Mouse (Mus musculus) cerebellum, adult 8-10 months (tissue): ENCODE results near the gene Insm2.
A peak's percentile ranks its signal among the peaks of the same experiment; 100 is the strongest.
"Not testable (repeated sequence)": the region's sequence is repeated elsewhere in the genome, so short reads cannot be mapped to it uniquely, and the experiment has no call there.

Experiments used
- DNase-seq: peaks from one replicate; pipeline ENCODE4 v3.0.0; 2022

The Insm2 gene

DNA sequence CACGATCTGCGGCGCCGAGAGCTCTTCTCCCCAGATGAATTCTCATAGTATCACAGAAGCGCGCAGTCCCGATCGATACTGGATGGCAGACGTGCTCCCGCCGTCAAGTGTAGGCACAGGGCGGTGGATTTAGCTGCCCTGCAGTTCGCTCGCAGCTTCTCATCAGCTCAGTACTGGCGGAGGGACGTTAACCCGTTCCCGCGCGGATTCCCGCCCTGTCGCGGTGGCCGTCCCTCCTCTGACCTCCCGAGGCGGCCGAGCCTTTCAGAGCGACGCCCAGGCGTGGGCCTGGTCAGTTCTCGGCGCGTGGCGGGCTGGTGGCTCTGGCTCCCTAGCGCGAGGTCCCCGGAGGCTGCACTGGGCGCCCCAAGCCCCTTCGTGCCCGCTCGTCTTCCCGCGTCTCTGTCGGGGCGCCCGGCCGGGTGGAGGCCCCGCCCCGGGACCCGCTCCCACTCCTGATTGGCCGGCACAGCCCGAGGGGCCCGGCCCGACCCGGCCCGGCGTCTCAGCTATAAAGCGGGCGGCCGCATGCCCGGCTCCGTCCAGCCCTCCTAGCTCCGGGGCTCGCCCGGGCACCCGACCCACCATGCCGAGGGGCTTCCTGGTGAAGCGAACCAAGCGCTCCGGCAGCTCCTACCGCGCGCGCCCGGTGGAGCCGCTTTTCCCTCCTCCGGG, at the start of gene Insm2:
Gene Insm2 (plus strand): TSS at position 541 of the 675 bp plus-strand sequence.
- DNase-seq: no peak

DNA sequence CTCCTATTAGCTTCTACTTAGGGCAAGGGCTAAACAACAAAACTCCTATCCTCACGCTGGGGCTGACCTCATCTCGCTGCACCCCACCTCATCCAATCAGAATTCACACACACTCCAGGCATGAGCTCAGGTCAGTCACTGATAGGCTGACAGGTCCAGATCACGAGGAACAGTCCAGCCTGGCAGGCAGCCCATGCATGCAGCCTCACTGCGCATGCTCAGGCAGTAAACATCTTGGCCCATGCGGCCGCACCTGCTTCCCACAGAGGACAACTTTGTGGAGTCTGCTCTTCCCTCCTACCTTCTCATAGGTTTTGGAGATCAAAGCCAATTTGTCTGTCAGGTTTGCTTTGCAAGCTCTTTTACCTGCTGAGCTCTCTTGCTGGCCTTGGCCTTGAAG, 44.3 kb upstream of the Insm2 start:
- not testable (repeated sequence) for DNase-seq

- DNase-seq: no peak
Measured at GRCm38 (mm10) chr12:55557866-55558265, 41.4 kb upstream of the Insm2 start.

DNA sequence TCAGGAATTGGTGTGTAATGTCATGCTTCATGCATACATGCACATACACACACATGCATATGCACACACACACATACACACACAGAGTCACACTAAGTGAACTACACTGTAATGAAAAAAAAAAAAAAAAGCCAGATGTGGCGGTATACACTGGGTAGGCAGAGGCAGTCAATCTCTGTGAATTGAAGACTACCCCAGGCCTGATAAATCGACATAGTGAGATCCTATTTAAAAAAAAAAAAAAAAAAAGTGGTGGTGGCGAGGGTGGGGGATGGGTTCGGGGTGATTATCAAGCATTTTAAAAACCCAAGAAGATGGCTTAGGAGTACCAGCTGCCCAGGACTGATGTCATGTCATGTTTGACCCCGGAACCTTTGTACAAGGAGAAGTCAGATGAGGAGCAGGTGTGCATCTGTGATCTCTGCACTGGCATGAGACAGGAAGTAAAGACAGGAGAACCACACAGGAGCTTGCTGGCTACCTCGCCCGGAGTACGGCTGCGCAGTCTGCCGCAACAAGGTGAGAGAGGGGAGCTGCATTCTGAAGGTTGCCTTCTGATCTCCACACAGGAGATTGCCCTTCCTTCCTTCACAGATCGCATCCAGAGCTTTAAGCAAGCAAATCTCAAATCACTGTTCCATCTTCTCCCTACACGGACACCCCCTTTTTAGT, 39.9 kb upstream of the Insm2 start:
- DNase-seq: no peak

GRCm38 (mm10) chr12:55560025-55560690, 39.1 kb upstream of the Insm2 start:
- DNase-seq: no peak

DNA sequence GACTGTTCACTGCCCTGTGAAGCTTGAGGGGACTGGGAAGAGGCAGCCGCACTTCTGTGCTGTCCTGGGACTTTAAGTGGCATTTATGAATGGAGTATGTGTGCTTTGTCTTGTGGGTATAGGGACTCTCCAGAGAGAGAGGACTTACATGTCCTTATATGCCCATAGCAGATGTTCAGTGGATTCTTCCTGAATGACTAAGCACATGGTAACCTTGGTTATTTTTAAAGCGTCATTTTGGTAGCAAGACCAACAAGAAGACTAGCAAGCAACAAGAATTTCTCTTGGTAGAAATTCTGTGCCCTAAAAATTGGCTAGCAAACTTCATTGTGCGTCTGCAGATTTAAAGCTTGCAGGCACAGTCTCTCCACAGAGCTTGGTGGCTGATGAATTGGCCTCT, 35.5 kb upstream of the Insm2 start:
- no peak for DNase-seq

DNA sequence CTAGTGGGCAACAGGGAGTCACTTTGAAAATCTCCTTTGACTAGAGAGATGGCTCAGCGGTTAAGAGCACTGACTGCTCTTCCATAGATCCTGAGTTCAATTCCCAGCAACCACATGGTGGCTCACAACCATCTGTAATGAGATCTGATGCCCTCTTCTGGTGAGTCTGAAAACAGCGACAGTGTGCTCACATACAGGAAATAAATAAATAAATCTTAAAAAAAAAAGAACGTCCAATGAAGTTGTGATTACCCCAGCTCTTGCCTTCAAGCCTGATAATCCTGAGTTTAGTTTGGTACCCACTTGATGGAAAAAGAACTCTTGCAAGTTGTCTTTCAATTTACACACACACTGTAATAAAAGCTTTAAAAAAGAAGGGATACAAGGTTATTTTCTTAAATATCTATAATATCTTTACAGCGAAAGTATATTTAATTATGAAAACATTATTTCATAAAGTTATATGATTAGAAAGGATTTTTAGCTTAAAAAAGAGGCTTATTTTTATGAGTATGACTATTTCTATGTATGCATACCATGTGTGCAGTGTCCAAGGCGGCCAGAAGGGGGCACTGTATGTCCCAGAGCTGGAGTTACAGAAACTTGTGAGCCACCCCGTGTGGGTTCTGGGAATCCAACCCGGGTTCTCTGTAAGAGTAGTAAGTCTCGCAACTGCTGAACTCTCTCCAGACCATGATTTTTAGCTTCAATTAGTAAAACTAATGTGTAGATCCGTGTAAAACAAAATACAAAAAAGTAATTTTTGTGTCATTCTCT, 34.9 kb upstream of the Insm2 start:
- no peak for DNase-seq

DNA sequence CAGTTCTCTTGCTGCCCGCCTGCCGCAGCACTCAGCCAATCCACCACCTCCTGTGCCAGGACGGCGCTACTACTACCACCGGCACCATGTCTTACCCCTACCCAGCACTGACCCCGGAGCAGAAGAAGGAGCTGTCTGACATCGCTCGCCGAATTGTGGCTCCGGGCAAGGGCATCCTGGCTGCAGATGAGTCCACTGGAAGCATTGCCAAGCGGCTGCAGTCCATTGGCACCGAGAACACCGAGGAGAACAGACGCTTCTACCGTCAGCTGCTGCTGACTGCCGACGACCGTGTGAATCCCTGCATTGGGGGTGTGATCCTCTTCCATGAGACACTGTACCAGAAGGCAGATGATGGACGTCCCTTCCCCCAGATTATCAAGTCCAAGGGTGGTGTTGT, 34.0 kb upstream of the Insm2 start, which contains the start of gene Aldoart2:
Gene Aldoart2 (plus strand): TSS at position 34 of the 400 bp plus-strand sequence.
- no peak for DNase-seq

- no peak for DNase-seq
Measured at GRCm38 (mm10) chr12:55565867-55566266, 33.4 kb upstream of the Insm2 start.

- DNase-seq: no peak
Measured at GRCm38 (mm10) chr12:55566837-55567236, 32.4 kb upstream of the Insm2 start.

DNA sequence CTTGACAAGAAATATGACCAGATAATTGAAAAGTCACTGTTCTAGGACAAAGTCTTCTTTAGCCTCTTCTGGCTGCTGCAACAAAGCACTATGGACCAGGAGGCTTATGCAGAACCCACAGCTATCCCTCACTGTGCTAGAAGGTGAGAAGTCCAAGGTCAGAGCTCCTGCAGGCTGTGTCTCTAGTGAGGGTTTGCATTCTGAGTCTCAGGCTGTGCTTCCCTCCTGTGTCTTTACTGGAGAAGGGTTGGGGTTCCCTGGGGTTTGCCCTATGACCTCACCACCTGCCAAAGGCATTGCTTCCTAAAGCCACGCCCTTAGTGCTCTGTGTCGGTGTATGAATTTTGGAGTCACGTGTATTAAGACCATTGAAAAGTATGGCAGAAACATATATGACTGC, 30.8 kb upstream of the Insm2 start:
- DNase-seq: no peak

- no peak for DNase-seq
Measured at GRCm38 (mm10) chr12:55569676-55570075, 29.6 kb upstream of the Insm2 start.

- DNase-seq: no peak
Measured at GRCm38 (mm10) chr12:55570646-55571045, 28.6 kb upstream of the Insm2 start.

GRCm38 (mm10) chr12:55571181-55571580, 28.0 kb upstream of the Insm2 start:
- no peak for DNase-seq

- DNase-seq: no peak
Measured at GRCm38 (mm10) chr12:55571661-55572060, 27.6 kb upstream of the Insm2 start.

DNA sequence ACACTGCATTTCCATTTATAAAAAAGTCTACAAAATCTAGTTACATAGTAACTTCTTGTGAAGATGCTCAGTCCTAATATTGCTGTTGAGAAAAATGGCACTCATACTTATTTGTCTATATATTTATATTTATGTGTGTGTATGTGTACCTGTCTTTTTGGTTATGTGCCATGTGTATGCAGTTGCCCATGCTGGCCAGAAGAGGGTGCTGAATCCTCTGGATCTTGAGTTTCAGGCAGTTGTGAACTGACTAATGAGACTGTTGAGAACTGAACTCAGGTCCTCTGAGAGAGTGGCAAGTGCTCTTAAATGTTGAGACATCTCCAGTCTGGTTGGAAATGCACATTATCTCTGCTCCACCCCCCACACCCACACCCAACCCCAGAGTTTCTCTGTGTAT, 26.1 kb upstream of the Insm2 start:
- no peak for DNase-seq

DNA sequence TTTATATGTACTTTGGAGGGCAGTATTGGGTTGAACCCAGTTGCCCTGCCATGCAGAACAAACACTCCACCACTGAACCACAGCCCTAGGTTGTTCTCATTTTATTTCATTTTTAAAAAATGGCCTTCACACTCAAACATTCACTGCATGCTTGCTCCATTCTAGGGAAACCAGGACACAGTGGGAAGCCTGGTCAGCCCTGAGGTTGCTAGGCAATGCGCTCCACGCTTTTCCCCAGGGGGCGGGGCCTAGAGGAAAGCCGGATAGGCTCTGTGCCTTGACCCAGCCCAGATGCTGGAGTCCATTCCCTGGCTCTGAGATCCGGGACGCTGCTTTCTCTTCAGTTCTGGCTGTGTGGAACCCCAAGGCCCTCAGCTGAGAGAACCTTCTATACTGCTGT, 25.4 kb upstream of the Insm2 start:
- DNase-seq: no peak

DNA sequence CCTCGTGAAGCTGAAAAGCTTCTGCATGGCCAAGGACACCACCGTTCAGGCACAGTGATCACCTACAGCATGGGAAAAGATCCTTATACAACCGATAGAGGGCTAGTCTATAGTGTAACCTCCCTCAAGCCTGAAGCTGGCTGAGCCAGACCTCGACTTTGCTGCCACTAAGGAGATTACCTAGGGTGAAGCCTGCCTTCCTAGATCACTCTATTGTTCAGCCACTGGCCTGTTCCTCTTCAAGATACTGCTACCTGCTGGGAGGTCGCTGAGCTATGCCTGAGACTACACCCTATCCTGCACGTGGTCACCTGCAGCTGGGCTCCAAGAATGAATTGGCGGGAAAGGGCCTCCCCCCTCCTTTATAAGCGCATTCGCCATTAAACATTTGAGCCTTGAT, 12.3 kb upstream of the Insm2 start:
- not testable (repeated sequence) for DNase-seq

DNA sequence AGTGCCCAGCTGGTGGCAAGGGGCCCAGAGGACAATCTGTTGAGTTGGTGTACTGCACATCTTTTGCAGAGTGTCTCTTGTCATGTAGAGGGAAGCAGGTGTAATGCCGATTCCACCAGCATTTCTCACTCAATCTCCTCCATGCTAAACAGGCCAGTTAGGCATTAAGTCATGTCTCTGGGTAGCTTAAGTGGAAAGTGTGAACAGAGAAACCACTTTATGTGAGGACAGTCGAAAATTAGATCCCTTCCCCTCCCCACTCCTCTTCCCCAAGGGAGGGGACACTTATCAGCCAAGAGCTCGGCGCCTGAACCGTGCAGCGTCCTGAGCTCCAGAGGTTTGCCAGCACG, 715 bp upstream of the Insm2 start:
- no peak for DNase-seq

GRCm38 (mm10) chr12:55599639-55600502, 644 bp downstream of the Insm2 start:
- peak; percentile 3 for DNase-seq

GRCm38 (mm10) chr12:55600503-55600994, 1.3 kb downstream of the Insm2 start:
- peak; percentile 7 for DNase-seq

DNA sequence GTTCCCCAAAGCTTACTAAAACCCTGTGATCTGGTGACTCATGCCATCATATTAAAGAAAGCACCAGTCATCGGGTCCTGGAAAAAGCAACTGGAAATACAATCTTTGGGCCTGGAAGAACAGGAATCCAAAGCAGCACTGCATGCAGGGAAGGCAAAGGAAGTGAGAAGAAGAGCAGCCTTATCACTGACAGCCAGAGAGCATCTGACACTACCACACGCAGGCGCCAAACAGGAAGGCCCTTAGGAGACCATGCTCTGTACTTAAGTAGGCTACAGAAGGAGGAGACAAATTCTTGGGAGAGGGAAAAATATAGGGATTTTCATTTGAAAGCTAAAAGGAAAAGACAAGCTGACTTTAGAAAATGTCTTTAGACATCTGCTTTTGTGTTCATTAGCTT, 5.2 kb downstream of the Insm2 start:
- no peak for DNase-seq
